Mouse (Mus musculus) forebrain, postnatal 0 days (tissue): Measurements from ENCODE around the gene Tmem52. TPM values are rescaled to one million over a fixed set of nuclear protein-coding genes. Genes with fewer than 3 reads are reported as not detected.

Source experiments
- ATAC-seq: fragments of 200-750 bp; cut with Nextera tagmentation; 2 replicates; pipeline ENCODE4 v1.8.0; 2017; ENCODE audit warnings: mild to moderate bottlenecking, moderate library complexity
- DNase-seq: peaks from one replicate; pipeline ENCODE4 v3.0.0-alpha.2; 2015
- H3K27ac ChIP-seq: fragments of 300-500 bp; sonication (generic); 2 replicates; pipeline ENCODE4 v1.5.1; 2014; ENCODE audit warnings: low read depth, mild to moderate bottlenecking, antibody characterized with exemption, low read length, moderate library complexity, mixed read lengths
- H3K27me3 ChIP-seq: fragments of 300-500 bp; sonication (generic); 2 replicates; pipeline ENCODE4 v1.6.1; 2014; ENCODE audit warnings: mild to moderate bottlenecking, low read length, mixed read lengths; ENCODE audit not compliant: insufficient read depth
- H3K36me3 ChIP-seq: fragments of 300-500 bp; sonication (generic); 2 replicates; pipeline ENCODE4 v1.6.1; 2014; ENCODE audit warnings: mild to moderate bottlenecking, moderate library complexity; ENCODE audit not compliant: insufficient read depth
- H3K4me1 ChIP-seq: fragments of 300-500 bp; sonication (generic); 2 replicates; pipeline ENCODE4 v1.6.1; 2014; ENCODE audit warnings: antibody characterized with exemption; ENCODE audit not compliant: insufficient read depth
- H3K4me2 ChIP-seq: fragments of 300-500 bp; sonication (generic); 2 replicates; pipeline ENCODE4 v1.6.1; 2014; ENCODE audit warnings: low read depth, mild to moderate bottlenecking, moderate library complexity
- H3K4me3 ChIP-seq: fragments of 300-500 bp; sonication (generic); 2 replicates; pipeline ENCODE4 v1.5.1; 2014; ENCODE audit warnings: low read depth, low read length, mixed read lengths
- H3K9ac ChIP-seq: fragments of 300-500 bp; sonication (generic); 2 replicates; pipeline ENCODE4 v1.6.1; 2014; ENCODE audit warnings: mild to moderate bottlenecking
- H3K9me3 ChIP-seq: fragments of 300-500 bp; sonication (generic); 2 replicates; pipeline ENCODE4 v1.6.1; 2016; ENCODE audit warnings: low read length
- CTCF ChIP-seq: sonication (generic); IDR thresholded peaks from 2 replicates; pipeline ENCODE4 v1.5.1; 2016; ENCODE audit warnings: antibody characterized with exemption, control low read depth, low read depth
- WGBS: fragments of 180-500 bp; shearing (Covaris S2); extraction: QIAGEN DNeasy Blood & Tissue Kit; methylation state at CpG from one replicate; pipeline ENCODE4 v1.1.7; 2014; 5-methylcytosine and 5-hydroxymethylcytosine counted together
- polyA plus RNA-seq: library from polyadenylated mRNA; unstranded; fragments of >200 nt; fragmentation: Nextera tagmentation; extraction: Ambion mirVana; gene quantifications from 2 replicates; pipeline ENCODE4 v1.2.1, GENCODE M21; 2015
- total RNA-seq: library from RNA; depleted of rRNA; stranded (reverse); fragments of >200 nt; gene quantifications from 2 replicates; pipeline ENCODE4 v1.2.3, GENCODE M21; 2014

The Tmem52 gene
- total and polyA plus RNA-seq, 2 experiments from 2014 or later = 0.29 to 0.52 TPM

DNA sequence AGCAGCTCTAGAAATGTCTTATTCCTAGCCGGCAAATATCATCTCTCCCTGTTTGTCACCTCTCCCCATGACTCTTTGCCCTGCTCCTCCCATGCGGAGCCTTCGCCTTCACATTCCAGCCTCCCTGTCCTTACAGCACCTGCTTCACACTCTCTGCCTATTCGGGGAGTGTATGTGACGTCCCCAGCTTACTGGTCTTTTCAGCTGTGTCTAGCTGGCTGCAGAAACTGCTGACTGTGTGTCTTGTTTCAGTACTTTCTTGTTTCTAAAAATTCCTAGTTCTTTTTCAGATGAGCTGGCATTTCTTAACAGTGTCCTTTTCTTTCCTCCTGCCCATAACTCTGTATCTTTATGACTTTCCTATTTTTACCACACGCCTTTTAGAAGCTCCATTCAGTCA is 36.6 kb upstream of the Tmem52 start:
- peak; percentile 34; the same call in 1 of the 2 replicates for ATAC-seq
- Histone ChIP-seq H3K9me3 (no peaks in the 10 kb centered on the region), H3K27me3 (no peaks in the 10 kb centered on the region), H3K27ac (no peak overlapping the region), H3K4me3 (no peak overlapping the region), H3K4me2 (no peak overlapping the region), H3K36me3 (no peaks in the 10 kb centered on the region), H3K4me1 (no peaks in the 10 kb centered on the region), H3K9ac (no peak overlapping the region)
- WGBS = 85% methylated on average over 6 of the region's 6 CpGs
- no peak for TF ChIP-seq CTCF
- no peak for DNase-seq

DNA sequence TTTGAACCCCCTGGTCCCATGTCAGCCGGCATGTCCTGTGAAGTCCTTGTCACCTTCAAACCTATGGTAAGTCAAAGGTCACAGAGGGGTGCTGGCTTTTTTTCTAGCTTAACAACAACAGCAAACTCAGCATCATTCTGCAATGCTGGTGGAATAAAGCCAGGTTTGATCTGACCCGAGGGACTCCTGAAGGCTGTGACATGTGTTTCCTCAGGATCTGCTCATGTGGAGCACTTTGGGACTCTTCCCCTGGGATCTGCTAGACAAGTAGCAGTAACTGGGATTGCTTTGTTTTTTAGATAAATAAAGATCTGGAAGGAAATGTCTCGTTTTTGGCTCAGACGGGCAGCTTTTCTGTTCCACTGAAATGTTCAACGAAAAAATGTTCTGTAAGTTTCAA is 34.9 kb upstream of the Tmem52 start:
- H3K9ac ChIP-seq = no peak overlapping the region
- WGBS = 83% methylated on average over 5 of the region's 5 CpGs
- no peak overlapping the region for H3K4me3 ChIP-seq
- no peaks in the 10 kb centered on the region for H3K27me3 ChIP-seq
- ATAC-seq (no peak), DNase-seq (no peak)
- TF ChIP-seq CTCF = no peak
- H3K36me3 ChIP-seq = no peaks in the 10 kb centered on the region
- H3K9me3 ChIP-seq = no peaks in the 10 kb centered on the region
- no peak overlapping the region for H3K4me2 ChIP-seq
- no peaks in the 10 kb centered on the region for H3K4me1 ChIP-seq
- no peak overlapping the region for H3K27ac ChIP-seq

DNA sequence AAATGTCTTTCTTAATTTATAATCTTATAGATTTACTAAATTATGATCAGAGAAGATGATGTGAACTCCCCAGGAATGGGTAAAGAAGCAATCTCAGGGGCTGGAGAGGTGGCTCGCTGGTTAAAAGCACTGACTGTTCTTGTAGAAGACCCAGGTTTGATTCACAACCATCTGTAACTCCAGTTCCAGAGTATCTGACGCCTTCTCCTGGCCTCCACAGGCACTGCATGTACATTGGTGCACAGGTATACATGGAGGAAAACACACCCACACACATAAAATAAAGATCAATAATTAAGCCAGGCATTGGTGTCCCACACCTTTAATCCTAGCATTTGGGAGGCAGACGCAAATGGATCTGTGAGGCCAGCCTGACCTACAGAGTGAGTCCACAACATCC is 26.1 kb upstream of the Tmem52 start:
- H3K4me3 ChIP-seq = no peak overlapping the region
- H3K36me3 ChIP-seq = no peaks in the 10 kb centered on the region
- DNase-seq (no peak), ATAC-seq (no peak)
- H3K4me2 ChIP-seq = no peak overlapping the region
- H3K27ac ChIP-seq = no peak overlapping the region
- H3K9ac ChIP-seq = no peak overlapping the region
- no peaks in the 10 kb centered on the region for H3K27me3 ChIP-seq
- H3K4me1 ChIP-seq = no peaks in the 10 kb centered on the region
- WGBS = 80% methylated on average over 3 of the region's 3 CpGs
- no peak for TF ChIP-seq CTCF
- no peaks in the 10 kb centered on the region for H3K9me3 ChIP-seq

DNA sequence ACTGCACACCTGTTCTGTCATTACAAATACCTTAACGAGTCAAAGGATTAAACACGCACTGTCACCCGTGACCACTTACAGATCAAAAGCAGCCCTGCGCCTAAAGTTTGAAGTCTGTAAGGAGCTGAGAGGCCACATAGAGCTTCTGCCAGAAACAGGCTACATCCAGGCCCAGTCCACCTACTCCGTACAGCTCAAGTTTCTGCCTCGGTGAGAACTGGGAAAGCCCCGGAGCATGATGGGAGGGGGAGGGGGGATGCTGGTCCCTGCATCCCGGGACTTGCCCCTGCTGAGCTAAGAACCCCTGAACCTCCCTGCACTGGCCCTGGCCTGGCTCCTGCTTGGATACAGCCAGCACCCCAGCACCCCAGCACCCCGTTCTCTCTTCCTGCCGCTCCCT is 17.3 kb upstream of the Tmem52 start:
- Histone ChIP-seq H3K9me3 (no peaks in the 10 kb centered on the region), H3K27me3 (no peaks in the 10 kb centered on the region), H3K4me2 (no peak overlapping the region), H3K4me1 (no peaks in the 10 kb centered on the region), H3K27ac (no peak overlapping the region), H3K9ac (no peak overlapping the region), H3K36me3 (no peaks in the 10 kb centered on the region), H3K4me3 (no peak overlapping the region)
- DNase-seq (no peak), ATAC-seq (no peak)
- TF ChIP-seq CTCF = no peak
- 32% methylated on average over 10 of the region's 10 CpGs for WGBS

DNA sequence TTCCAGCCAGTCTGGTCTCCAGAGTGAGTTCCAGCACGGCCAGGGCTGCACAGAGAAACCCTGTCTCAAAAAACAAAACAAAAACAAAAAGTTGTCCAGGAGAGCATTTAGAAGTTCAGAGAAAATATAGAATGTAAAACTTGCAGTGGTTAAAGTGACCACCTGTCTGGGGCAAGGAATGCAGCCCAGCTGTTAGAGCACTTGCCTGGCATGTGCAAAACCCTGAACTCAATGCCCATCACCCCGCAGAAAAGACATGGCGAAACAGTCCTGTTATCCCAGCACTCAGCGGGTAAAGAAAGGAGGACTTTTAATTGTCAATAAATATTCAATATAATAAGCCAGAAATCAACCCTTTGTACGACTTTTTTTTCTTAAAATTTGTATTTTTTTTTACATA is 10.3 kb upstream of the Tmem52 start:
- H3K27ac ChIP-seq = no peak overlapping the region
- no peak for ATAC-seq
- H3K9me3 ChIP-seq = no peaks in the 10 kb centered on the region
- H3K36me3 ChIP-seq = no peaks in the 10 kb centered on the region
- H3K27me3 ChIP-seq = no peaks in the 10 kb centered on the region
- H3K4me2 ChIP-seq = no peak overlapping the region
- TF ChIP-seq CTCF = no peak
- no peak overlapping the region for H3K9ac ChIP-seq
- no peak for DNase-seq
- WGBS = 82% methylated on average over 5 of the region's 5 CpGs
- no peak overlapping the region for H3K4me3 ChIP-seq
- no peaks in the 10 kb centered on the region for H3K4me1 ChIP-seq

DNA sequence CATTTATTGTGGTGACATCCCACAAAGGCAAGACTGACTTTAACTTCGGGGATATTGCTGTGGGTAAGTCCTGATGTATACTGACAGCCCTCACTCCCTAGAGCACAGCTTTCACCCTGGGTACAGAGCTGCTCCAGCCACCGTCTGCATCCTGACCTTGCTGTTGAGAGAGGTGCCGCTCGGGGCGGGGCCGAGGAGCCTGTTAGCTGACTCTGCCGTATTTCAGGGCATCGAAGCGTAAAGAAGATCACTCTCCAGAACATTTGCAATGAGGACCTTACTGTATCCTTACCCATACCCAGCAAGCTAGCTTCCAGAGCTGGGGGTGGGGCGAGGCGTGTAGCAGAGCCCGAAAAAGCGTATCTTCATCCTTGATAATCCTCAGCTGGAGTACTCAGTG is 5.9 kb upstream of the Tmem52 start:
- DNase-seq (no peak), ATAC-seq (no peak)
- no peaks in the 10 kb centered on the region for H3K9me3 ChIP-seq
- no peaks in the 10 kb centered on the region for H3K27me3 ChIP-seq
- no peak overlapping the region for H3K27ac ChIP-seq
- H3K9ac ChIP-seq = no peak overlapping the region
- WGBS = 88% methylated on average over 13 of the region's 13 CpGs
- H3K36me3 ChIP-seq = no peaks in the 10 kb centered on the region
- no peaks in the 10 kb centered on the region for H3K4me1 ChIP-seq
- H3K4me3 ChIP-seq = no peak overlapping the region
- H3K4me2 ChIP-seq = no peak overlapping the region
- TF ChIP-seq CTCF = no peak

DNA sequence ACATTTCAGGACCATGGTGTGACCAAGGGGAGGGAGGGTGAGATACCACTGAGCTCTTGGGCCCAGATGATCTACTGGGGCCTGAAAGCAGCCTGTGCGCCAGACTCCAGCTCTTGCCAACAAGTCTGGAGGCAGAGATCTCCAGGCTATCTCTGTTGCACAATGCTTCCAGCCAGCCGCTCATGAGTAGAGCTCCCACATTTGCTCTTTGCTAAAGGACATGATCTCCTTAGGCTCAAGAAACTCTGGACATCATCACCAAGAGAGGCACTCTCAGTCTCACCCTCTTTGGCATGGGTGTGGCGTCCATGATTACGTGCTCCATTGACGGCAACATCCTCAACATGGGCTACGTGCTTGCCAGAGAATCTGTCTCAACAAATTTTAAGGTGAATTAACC is 5.3 kb upstream of the Tmem52 start:
- no peaks in the 10 kb centered on the region for H3K4me1 ChIP-seq
- TF ChIP-seq CTCF = no peak
- DNase-seq (no peak), ATAC-seq (no peak)
- no peaks in the 10 kb centered on the region for H3K9me3 ChIP-seq
- H3K9ac ChIP-seq = no peak overlapping the region
- no peaks in the 10 kb centered on the region for H3K36me3 ChIP-seq
- WGBS = 80% methylated on average over 6 of the region's 6 CpGs
- H3K4me2 ChIP-seq = no peak overlapping the region
- H3K27me3 ChIP-seq = no peaks in the 10 kb centered on the region
- no peak overlapping the region for H3K4me3 ChIP-seq
- no peak overlapping the region for H3K27ac ChIP-seq

DNA sequence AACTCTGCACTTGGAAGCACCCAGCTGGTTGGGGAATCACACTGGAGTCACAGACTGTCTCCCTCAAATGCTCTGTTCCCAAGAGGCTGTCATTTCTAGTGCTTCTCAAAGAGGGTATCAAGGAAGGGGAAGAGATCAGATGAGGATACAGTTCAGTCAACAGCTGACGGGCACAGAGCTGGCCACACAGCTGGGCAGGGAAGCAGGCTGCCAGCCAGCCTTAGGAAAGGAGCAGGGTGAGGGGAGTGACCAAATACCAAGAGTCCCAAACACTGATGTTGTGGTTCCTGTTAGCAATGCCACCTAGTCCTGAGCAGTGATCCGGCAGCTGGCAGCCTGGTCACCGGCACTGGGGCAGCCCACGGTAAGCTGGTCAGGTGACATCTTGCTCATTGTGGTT is 4.9 kb upstream of the Tmem52 start:
- no peak for ATAC-seq
- H3K27ac ChIP-seq = no peak overlapping the region
- no peaks in the 10 kb centered on the region for H3K9me3 ChIP-seq
- H3K4me2 ChIP-seq = no peak overlapping the region
- TF ChIP-seq CTCF = no peak
- no peaks in the 10 kb centered on the region for H3K36me3 ChIP-seq
- no peak overlapping the region for H3K4me3 ChIP-seq
- WGBS = 92% methylated on average over 4 of the region's 4 CpGs
- H3K27me3 ChIP-seq = no peaks in the 10 kb centered on the region
- DNase-seq = no peak
- no peaks in the 10 kb centered on the region for H3K4me1 ChIP-seq
- no peak overlapping the region for H3K9ac ChIP-seq
